Mouse (Mus musculus) adipocyte (in vitro differentiated cells): ENCODE measurements at regions not wholly inside any gene's neighbourhood (a gene's known extent, or its start where the extent isn't known, plus 50 kb on each side); places are given as distances from the start of the nearest gene placed in this dataset.

ENCODE experiments used
- DNase-seq: peaks from one replicate; pipeline ENCODE4 v3.0.0-alpha.2; 2016; ENCODE audit warnings: low spot score

DNA sequence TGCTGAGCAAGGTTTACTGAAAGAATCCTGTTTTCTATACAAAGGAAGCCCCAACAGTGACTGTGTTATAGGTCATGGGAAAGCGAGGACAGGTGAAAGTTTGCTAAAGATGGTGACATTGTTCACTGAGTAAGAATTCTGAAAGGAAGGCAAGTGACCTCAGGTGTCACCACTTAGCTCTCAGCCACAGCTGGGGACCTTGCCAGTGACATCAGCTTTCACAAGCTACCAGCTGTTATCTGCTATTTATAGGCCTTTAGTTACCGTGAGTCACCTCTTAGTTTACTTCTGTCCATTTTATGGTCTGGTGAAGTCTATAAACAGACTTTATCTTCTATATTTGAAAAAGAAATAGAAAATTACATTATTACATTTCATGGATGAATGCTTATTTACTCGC lies 65.4 kb upstream of the Mtpn start:
- no peak for DNase-seq

DNA sequence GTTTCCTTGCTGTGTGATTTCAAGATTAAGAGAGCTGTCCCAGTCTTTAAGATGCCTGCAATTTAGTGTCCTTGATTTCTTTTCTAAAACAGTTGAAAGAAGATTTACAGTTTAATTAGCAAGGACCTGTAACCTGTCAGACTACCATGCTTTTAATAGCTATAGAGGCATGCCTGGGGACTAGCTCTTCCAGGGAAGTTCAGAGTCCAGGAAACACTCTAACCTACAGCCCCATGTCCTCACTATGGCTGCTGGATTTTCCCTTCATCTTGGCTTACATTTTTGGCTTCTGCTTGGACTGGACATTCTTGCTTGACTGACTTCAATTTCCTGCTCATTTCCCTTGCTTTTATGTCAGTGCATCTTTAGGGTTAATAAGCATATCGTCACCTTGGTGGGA lies 61.7 kb upstream of the Mtpn start:
- DNase-seq, result no peak

DNA sequence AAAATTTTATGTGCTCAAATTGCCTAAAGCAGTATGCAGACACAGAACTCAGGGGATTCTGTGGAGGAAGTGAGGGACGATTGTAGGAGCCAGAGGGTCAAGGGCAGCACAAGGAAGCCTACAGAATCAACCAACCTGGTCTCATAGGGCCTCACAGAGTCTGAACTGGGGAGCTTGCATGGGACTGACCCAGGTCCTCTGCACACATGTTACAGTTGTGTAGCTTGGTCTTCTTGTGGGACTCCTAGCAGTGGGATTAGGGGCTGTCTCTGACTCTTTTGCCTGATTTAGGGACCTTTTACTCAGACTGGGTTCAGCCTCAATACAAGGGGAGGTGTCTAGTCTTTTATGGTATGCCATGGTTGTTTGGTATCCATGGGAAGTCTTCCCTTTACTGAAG lies 60.2 kb upstream of the Mtpn start:
- no peak for DNase-seq

DNA sequence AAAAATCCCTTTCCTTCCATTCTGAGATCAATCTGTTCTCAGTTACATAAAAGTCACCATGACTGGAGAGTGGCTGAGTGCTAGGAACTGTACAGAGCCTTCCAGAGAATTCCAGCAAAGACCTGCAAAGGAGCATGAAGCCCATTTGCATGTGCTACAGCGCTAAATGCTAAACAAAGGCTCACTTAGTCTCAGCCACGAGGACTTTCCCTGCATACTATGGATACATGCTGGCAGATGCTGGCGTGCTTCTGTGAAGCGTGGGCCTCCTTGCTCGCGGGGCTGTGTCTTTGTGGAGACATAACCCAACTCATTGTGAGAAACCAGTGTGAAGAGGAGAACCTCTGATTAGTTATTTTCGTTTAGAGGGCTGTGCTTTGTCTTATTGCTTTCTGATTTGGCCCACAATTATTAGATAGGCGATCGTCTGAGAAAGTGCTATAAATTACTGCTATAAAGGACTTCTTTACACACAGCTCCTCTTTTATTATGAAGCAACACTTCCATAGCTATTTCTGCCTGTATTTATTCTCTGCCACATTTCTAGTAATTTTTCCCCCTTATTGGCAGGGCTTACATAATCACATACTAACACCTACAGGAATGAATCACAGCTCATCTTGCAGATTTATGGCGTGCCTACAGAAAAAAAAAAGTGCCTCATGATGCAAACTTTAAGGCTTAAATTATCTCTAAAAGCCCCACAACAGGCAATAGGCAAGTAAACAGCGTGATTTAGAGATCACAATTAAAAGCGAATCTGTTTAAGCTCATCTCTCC lies 58.9 kb upstream of the Mtpn start:
- no peak for DNase-seq

DNA sequence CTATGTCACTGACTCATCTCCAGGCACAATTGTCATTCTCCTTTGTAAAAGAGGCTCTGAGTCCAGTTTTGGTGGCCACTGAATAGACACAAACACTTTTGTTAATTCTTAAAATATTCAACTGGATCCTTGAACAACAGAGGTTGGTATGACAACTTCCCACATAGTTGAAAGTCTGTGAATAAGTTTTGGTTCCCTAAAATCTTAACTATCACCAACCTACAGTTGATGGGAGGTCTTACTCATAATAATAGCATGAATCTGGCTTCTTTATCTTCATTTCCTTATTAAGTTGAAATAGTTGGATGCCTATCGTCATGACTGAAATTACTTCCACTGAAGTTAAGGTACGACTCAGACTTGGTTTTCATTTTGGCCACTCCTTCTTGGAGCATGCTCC lies 55.3 kb upstream of the Mtpn start:
- DNase-seq, result no peak

DNA sequence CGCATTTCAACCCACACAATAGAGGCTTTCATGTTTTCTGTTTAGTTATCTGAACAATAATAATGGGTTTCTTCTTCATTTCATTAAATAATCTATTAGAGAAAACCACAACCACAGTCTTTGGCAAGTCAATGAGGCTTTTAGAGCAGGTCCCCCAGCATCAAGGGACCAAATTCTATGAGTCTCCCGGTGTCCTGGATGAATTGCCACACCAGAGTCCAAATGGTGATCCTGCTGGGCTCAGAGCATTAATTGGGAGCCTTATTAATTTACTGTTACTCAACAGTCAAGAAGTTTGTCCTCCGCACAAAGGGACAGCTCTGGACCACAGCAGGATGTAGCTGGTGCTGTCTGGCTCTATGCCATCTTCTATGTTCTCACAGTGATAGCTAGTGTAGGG lies 52.5 kb upstream of the Mtpn start:
- no peak for DNase-seq
